Mouse (Mus musculus): ENCODE results near the gene Tpt1.
"Not testable (repeated sequence)": the region's sequence is repeated elsewhere in the genome, so short reads cannot be mapped to it uniquely, and the experiment has no call there.

The Tpt1 gene

GRCm38 (mm10) chr14:75844111-75844695 lies 690 bp upstream of the Tpt1 start:
- DNase-seq (ENCODE audit: low spot score): no peak

GRCm38 (mm10) chr14:75845698-75846115 lies 814 bp downstream of the Tpt1 start:
- DNase-seq (ENCODE audit: low spot score): peak; percentile 93

- DNase-seq (ENCODE audit: low spot score): no peak
Observed at GRCm38 (mm10) chr14:75847669-75848068, 2.8 kb downstream of the Tpt1 start.

- no peak for DNase-seq (ENCODE audit: low spot score)
Observed at GRCm38 (mm10) chr14:75848482-75848881, 3.6 kb downstream of the Tpt1 start.

GRCm38 (mm10) chr14:75849236-75849635 lies 4.3 kb downstream of the Tpt1 start:
- DNase-seq (ENCODE audit: low spot score): no peak

GRCm38 (mm10) chr14:75849842-75850568 lies 5.1 kb downstream of the Tpt1 start:
- DNase-seq (ENCODE audit: low spot score): no peak

- no peak for DNase-seq (ENCODE audit: low spot score)
Observed at GRCm38 (mm10) chr14:75850819-75851218, 5.9 kb downstream of the Tpt1 start.

- no peak for DNase-seq (ENCODE audit: low spot score)
Observed at GRCm38 (mm10) chr14:75852016-75852415, 7.1 kb downstream of the Tpt1 start.

GRCm38 (mm10) chr14:75855263-75855992 lies 10.5 kb downstream of the Tpt1 start:
- no peak for DNase-seq (ENCODE audit: low spot score)

- DNase-seq (ENCODE audit: low spot score): no peak
Observed at GRCm38 (mm10) chr14:75858181-75858580, 13.3 kb downstream of the Tpt1 start.

GRCm38 (mm10) chr14:75859619-75860018 lies 14.7 kb downstream of the Tpt1 start:
- DNase-seq (ENCODE audit: low spot score): no peak

- DNase-seq (ENCODE audit: low spot score): no peak
Observed at GRCm38 (mm10) chr14:75862701-75863100, 17.8 kb downstream of the Tpt1 start.

GRCm38 (mm10) chr14:75863549-75864409 lies 18.9 kb downstream of the Tpt1 start:
- peak; percentile 67 for DNase-seq (ENCODE audit: low spot score)

GRCm38 (mm10) chr14:75866706-75867333 lies 21.9 kb downstream of the Tpt1 start:
- no peak for DNase-seq (ENCODE audit: low spot score)

GRCm38 (mm10) chr14:75868028-75868427 lies 23.1 kb downstream of the Tpt1 start:
- DNase-seq (ENCODE audit: low spot score): not testable (repeated sequence)

- no peak for DNase-seq (ENCODE audit: low spot score)
Observed at GRCm38 (mm10) chr14:75869769-75870363, 25.0 kb downstream of the Tpt1 start.

GRCm38 (mm10) chr14:75870631-75871030 lies 25.7 kb downstream of the Tpt1 start:
- DNase-seq (ENCODE audit: low spot score): no peak

- DNase-seq (ENCODE audit: low spot score): no peak
Observed at GRCm38 (mm10) chr14:75871111-75871510, 26.2 kb downstream of the Tpt1 start.

GRCm38 (mm10) chr14:75871750-75872149 lies 26.9 kb downstream of the Tpt1 start:
- DNase-seq (ENCODE audit: low spot score): no peak

- DNase-seq (ENCODE audit: low spot score): peak; percentile 77
Observed at GRCm38 (mm10) chr14:75873612-75874011, 28.7 kb downstream of the Tpt1 start.

Measured in testis, postnatal 10 days (tissue).